Mouse (Mus musculus) hindbrain, embryonic 13.5 days (tissue): ENCODE data around the gene Mamdc2. TPM values are rescaled to one million over a fixed set of nuclear protein-coding genes. Genes with fewer than 3 reads are reported as not detected.
A peak's percentile ranks its signal among the peaks of the same experiment; 100 is the strongest.

Source experiments
- ATAC-seq: fragments of 200-750 bp; cut with Nextera tagmentation; 2 replicates; pipeline ENCODE4 v1.8.0; 2017; ENCODE audit warnings: moderate TSS enrichment; ENCODE audit not compliant: low FRiP score
- H3K27ac ChIP-seq: fragments of 300-500 bp; sonication (generic); 2 replicates; pipeline ENCODE4 v1.5.1; 2015; ENCODE audit warnings: inconsistent platforms, mild to moderate bottlenecking, moderate library complexity
- H3K27me3 ChIP-seq: fragments of 300-500 bp; sonication (generic); 2 replicates; pipeline ENCODE4 v1.6.1; 2015; ENCODE audit warnings: mild to moderate bottlenecking, inconsistent platforms
- H3K36me3 ChIP-seq: fragments of 300-500 bp; sonication (generic); 2 replicates; pipeline ENCODE4 v1.6.1; 2015; ENCODE audit warnings: mild to moderate bottlenecking, inconsistent platforms
- H3K4me1 ChIP-seq: fragments of 300-500 bp; sonication (generic); replicated peaks from 2 replicates; pipeline ENCODE4 v1.6.1; 2015; ENCODE audit warnings: inconsistent platforms
- H3K4me2 ChIP-seq: fragments of 300-500 bp; sonication (generic); 2 replicates; pipeline ENCODE4 v1.6.1; 2015; ENCODE audit warnings: inconsistent platforms, mild to moderate bottlenecking, moderate library complexity
- H3K4me3 ChIP-seq: fragments of 300-500 bp; sonication (generic); 2 replicates; pipeline ENCODE4 v1.5.1; 2015; ENCODE audit warnings: mild to moderate bottlenecking, inconsistent platforms
- H3K9ac ChIP-seq: fragments of 300-500 bp; sonication (generic); 2 replicates; pipeline ENCODE4 v1.6.1; 2015; ENCODE audit warnings: mild to moderate bottlenecking, inconsistent platforms
- H3K9me3 ChIP-seq: fragments of 300-500 bp; sonication (generic); 2 replicates; pipeline ENCODE4 v1.6.1; 2016; ENCODE audit warnings: inconsistent platforms
- WGBS: fragments of 180-500 bp; shearing (Covaris S2); methylation state at CpG from one replicate; pipeline ENCODE4 v1.1.7; 2015; 5-methylcytosine and 5-hydroxymethylcytosine counted together
- polyA plus RNA-seq: library from polyadenylated mRNA; unstranded; fragments of >200 nt; fragmentation: Nextera tagmentation; extraction: Ambion mirVana; gene quantifications from 2 replicates; pipeline ENCODE4 v1.2.1, GENCODE M21; 2015

The Mamdc2 gene
- polyA plus RNA-seq, 1 experiment from 2014 or later: 0.99 TPM

- no peaks in the 10 kb centered on the region for H3K27me3 ChIP-seq
- H3K4me2 ChIP-seq: no peak overlapping the region
- H3K9me3 ChIP-seq: no peaks in the 10 kb centered on the region
- WGBS: 80% methylated on average over 2 of the region's 2 CpGs
- H3K4me1 ChIP-seq: 0 out of 2 replicates have a peak, but pooled peaks cover 3% of the 10 kb centered on the region
- no peak overlapping the region for H3K9ac ChIP-seq
- H3K36me3 ChIP-seq: no peaks in the 10 kb centered on the region
- no peak for ATAC-seq
- no peak overlapping the region for H3K27ac ChIP-seq
- no peak overlapping the region for H3K4me3 ChIP-seq
Measured at GRCm38 (mm10) chr19:23349930-23350329, 98.3 kb downstream of the Mamdc2 start.

- Histone ChIP-seq H3K4me2 (no peak overlapping the region), H3K9ac (no peak overlapping the region), H3K36me3 (no peaks in the 10 kb centered on the region), H3K9me3 (no peaks in the 10 kb centered on the region), H3K4me1 (no peaks in the 10 kb centered on the region), H3K4me3 (no peak overlapping the region), H3K27me3 (no peaks in the 10 kb centered on the region), H3K27ac (no peak overlapping the region)
- no peak for ATAC-seq
- 89% methylated on average over 3 of the region's 3 CpGs for WGBS
Measured at GRCm38 (mm10) chr19:23342782-23343181, 105.5 kb downstream of the Mamdc2 start.

GRCm38 (mm10) chr19:23332883-23333282 is 115.4 kb downstream of the Mamdc2 start:
- H3K27ac ChIP-seq: no peak overlapping the region
- no peaks in the 10 kb centered on the region for H3K27me3 ChIP-seq
- no peak overlapping the region for H3K9ac ChIP-seq
- ATAC-seq: no peak
- WGBS: 97% methylated on average over 1 of the region's 1 CpGs
- no peak overlapping the region for H3K4me3 ChIP-seq
- no peaks in the 10 kb centered on the region for H3K9me3 ChIP-seq
- no peaks in the 10 kb centered on the region for H3K36me3 ChIP-seq
- no peaks in the 10 kb centered on the region; the same call in 1 of the 2 replicates for H3K4me1 ChIP-seq
- no peak overlapping the region for H3K4me2 ChIP-seq

GRCm38 (mm10) chr19:23330842-23331241 is 117.4 kb downstream of the Mamdc2 start:
- WGBS: 43% methylated on average over 6 of the region's 6 CpGs
- Histone ChIP-seq H3K9me3 (no peaks in the 10 kb centered on the region), H3K4me2 (no peak overlapping the region), H3K4me3 (no peak overlapping the region), H3K36me3 (no peaks in the 10 kb centered on the region), H3K27ac (no peak overlapping the region), H3K27me3 (no peaks in the 10 kb centered on the region), H3K9ac (no peak overlapping the region), H3K4me1 (no peaks in the 10 kb centered on the region; the same call in 1 of the 2 replicates)
- ATAC-seq: peak; percentile 36; the same call in 1 of the 2 replicates

GRCm38 (mm10) chr19:23329346-23329745 is 118.9 kb downstream of the Mamdc2 start:
- Histone ChIP-seq H3K36me3 (no peaks in the 10 kb centered on the region), H3K9me3 (no peaks in the 10 kb centered on the region), H3K27ac (no peak overlapping the region), H3K9ac (no peak overlapping the region), H3K4me1 (no peaks in the 10 kb centered on the region; the same call in 1 of the 2 replicates), H3K27me3 (no peaks in the 10 kb centered on the region), H3K4me2 (no peak overlapping the region), H3K4me3 (no peak overlapping the region)
- 98% methylated on average over 2 of the region's 2 CpGs for WGBS
- ATAC-seq: no peak

GRCm38 (mm10) chr19:23327056-23327640 is 121.1 kb downstream of the Mamdc2 start:
- 95% methylated on average over 3 of the region's 3 CpGs for WGBS

GRCm38 (mm10) chr19:23323107-23323506 is 125.1 kb downstream of the Mamdc2 start:
- WGBS: 85% methylated on average over 3 of the region's 3 CpGs
- no peaks in the 10 kb centered on the region for H3K27me3 ChIP-seq
- no peak for ATAC-seq
- H3K36me3 ChIP-seq: no peaks in the 10 kb centered on the region
- H3K9ac ChIP-seq: no peak overlapping the region
- H3K27ac ChIP-seq: no peak overlapping the region
- no peak overlapping the region for H3K4me3 ChIP-seq
- H3K4me2 ChIP-seq: no peak overlapping the region
- peaks cover under 1% of the 10 kb centered on the region; the same call in 1 of the 2 replicates for H3K4me1 ChIP-seq
- H3K9me3 ChIP-seq: no peaks in the 10 kb centered on the region

More at GRCm38 (mm10) chr19:23327056-23327640, 121.1 kb downstream of the Mamdc2 start:
- no peaks in the 10 kb centered on the region; the same call in 1 of the 2 replicates for H3K4me1 ChIP-seq
- no peak overlapping the region for H3K4me3 ChIP-seq
- H3K27me3 ChIP-seq: no peaks in the 10 kb centered on the region
- H3K9ac ChIP-seq: no peak overlapping the region
- no peak for ATAC-seq
- H3K4me2 ChIP-seq: no peak overlapping the region
- H3K27ac ChIP-seq: no peak overlapping the region
- H3K36me3 ChIP-seq: no peaks in the 10 kb centered on the region
- no peaks in the 10 kb centered on the region for H3K9me3 ChIP-seq

- Histone ChIP-seq H3K36me3 (no peaks in the 10 kb centered on the region), H3K4me1 (peaks cover 9% of the 10 kb centered on the region), H3K27me3 (no peaks in the 10 kb centered on the region), H3K4me2 (no peak overlapping the region), H3K9ac (no peak overlapping the region), H3K4me3 (no peak overlapping the region), H3K9me3 (no peaks in the 10 kb centered on the region), H3K27ac (peak overlapping the region; percentile 66)
- ATAC-seq: peak; percentile 63; the same call in 1 of the 2 replicates
- 67% methylated on average over 5 of the region's 5 CpGs for WGBS
Measured at GRCm38 (mm10) chr19:23317989-23318358, 130.3 kb downstream of the Mamdc2 start.

- peak overlapping the region; percentile 66 for H3K27ac ChIP-seq
- H3K9ac ChIP-seq: no peak overlapping the region
- no peaks in the 10 kb centered on the region for H3K36me3 ChIP-seq
- H3K4me2 ChIP-seq: no peak overlapping the region
- H3K27me3 ChIP-seq: no peaks in the 10 kb centered on the region
- H3K4me1 ChIP-seq: peaks cover 9% of the 10 kb centered on the region
- 67% methylated on average over 5 of the region's 5 CpGs for WGBS
- H3K9me3 ChIP-seq: no peaks in the 10 kb centered on the region
- peak; percentile 54; the same call in 1 of the 2 replicates for ATAC-seq
- H3K4me3 ChIP-seq: no peak overlapping the region
Measured at GRCm38 (mm10) chr19:23317295-23317988, 130.8 kb downstream of the Mamdc2 start.

GRCm38 (mm10) chr19:23316851-23317250 is 131.4 kb downstream of the Mamdc2 start:
- no peak overlapping the region for H3K9ac ChIP-seq
- no peak for ATAC-seq
- H3K27me3 ChIP-seq: no peaks in the 10 kb centered on the region
- H3K4me2 ChIP-seq: no peak overlapping the region
- no peaks in the 10 kb centered on the region for H3K9me3 ChIP-seq
- H3K4me3 ChIP-seq: no peak overlapping the region
- H3K36me3 ChIP-seq: no peaks in the 10 kb centered on the region
- 86% methylated on average over 5 of the region's 5 CpGs for WGBS
- H3K27ac ChIP-seq: 0 out of 2 replicates have a peak overlapping the region, but pooled peaks have one; percentile 23
- H3K4me1 ChIP-seq: peaks cover 9% of the 10 kb centered on the region

- Histone ChIP-seq H3K27ac (no peak overlapping the region), H3K27me3 (no peaks in the 10 kb centered on the region), H3K9me3 (no peaks in the 10 kb centered on the region), H3K36me3 (no peaks in the 10 kb centered on the region), H3K4me3 (no peak overlapping the region), H3K4me2 (no peak overlapping the region), H3K9ac (no peak overlapping the region), H3K4me1 (no peaks in the 10 kb centered on the region)
- no peak for ATAC-seq
- WGBS: 90% methylated on average over 2 of the region's 2 CpGs
Measured at GRCm38 (mm10) chr19:23309979-23310378, 138.3 kb downstream of the Mamdc2 start.

GRCm38 (mm10) chr19:23306671-23307070 is 141.6 kb downstream of the Mamdc2 start:
- no peak for ATAC-seq

GRCm38 (mm10) chr19:23299987-23300386 is 148.3 kb downstream of the Mamdc2 start:
- H3K27me3 ChIP-seq: no peaks in the 10 kb centered on the region
- H3K9me3 ChIP-seq: no peaks in the 10 kb centered on the region
- no peaks in the 10 kb centered on the region for H3K36me3 ChIP-seq
- H3K27ac ChIP-seq: no peak overlapping the region
- H3K4me2 ChIP-seq: no peak overlapping the region
- no peak overlapping the region for H3K9ac ChIP-seq
- H3K4me1 ChIP-seq: no peaks in the 10 kb centered on the region
- no peak overlapping the region for H3K4me3 ChIP-seq
- ATAC-seq: no peak
- WGBS: 89% methylated on average over 3 of the region's 3 CpGs

More at GRCm38 (mm10) chr19:23306671-23307070, 141.6 kb downstream of the Mamdc2 start:
- H3K36me3 ChIP-seq: no peaks in the 10 kb centered on the region
- no peaks in the 10 kb centered on the region for H3K4me1 ChIP-seq
- 85% methylated on average over 7 of the region's 7 CpGs for WGBS
- no peak overlapping the region for H3K4me2 ChIP-seq
- H3K27ac ChIP-seq: no peak overlapping the region
- no peaks in the 10 kb centered on the region for H3K9me3 ChIP-seq
- no peaks in the 10 kb centered on the region for H3K27me3 ChIP-seq
- no peak overlapping the region for H3K4me3 ChIP-seq
- H3K9ac ChIP-seq: no peak overlapping the region
